Mouse (Mus musculus) layer of hippocampus, postnatal 10 days (tissue): Measurements from ENCODE around the gene Rpsa. TPM values are rescaled to one million over a fixed set of nuclear protein-coding genes. Genes with fewer than 3 reads are reported as not detected.

Experiments
- DNase-seq, 2 experiments: peaks; one replicate each; pipeline ENCODE4 v3.0.0; 2021; ENCODE audit warnings: low spot score in 2 of 2
- total RNA-seq, 2 experiments: library from RNA; stranded (reverse); gene quantifications; 2 replicates each; pipeline ENCODE4 v1.2.3; 2021

The Rpsa gene
- total RNA-seq, 2 experiments from 2014 or later: 728 to 842 TPM

DNA sequence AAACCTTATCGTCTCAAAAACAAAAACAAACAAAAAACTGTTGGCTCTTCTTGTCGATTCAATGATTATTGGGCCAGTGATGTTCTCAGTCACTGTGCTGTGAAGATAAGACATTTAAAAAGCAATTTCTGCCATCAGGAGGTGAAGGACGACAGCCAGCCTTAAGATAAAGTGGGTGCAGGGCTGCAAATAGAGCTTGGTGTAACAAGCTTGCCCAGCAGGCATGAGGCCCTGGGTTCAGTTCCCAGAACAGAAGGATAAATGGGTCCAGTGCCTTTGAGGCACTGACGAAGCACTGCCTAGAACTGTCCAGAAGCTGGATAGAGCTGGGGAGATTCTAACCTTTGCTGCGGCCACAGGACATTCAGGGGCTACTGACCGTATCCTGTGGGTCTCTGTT lies 15.0 kb upstream of the Rpsa start:
- no peak for DNase-seq

DNA sequence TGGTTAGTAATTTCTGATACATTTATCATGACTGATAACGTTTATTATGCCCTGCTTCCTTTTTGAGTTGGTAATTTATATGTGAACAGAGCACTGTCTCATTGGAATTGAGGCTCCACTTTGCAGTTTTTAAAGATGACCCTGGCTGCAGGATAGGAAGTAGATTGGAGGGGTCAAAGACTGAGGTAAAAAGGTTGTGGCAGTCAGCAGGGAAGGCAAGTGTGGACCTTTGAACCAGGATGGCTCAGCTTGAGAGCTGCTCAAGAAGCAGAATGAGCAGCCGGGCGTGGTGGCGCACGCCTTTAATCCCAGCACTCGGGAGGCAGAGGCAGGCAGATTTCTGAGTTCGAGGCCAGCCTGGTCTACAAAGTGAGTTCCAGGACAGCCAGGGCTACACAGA lies 14.0 kb upstream of the Rpsa start:
- no peak for DNase-seq

DNA sequence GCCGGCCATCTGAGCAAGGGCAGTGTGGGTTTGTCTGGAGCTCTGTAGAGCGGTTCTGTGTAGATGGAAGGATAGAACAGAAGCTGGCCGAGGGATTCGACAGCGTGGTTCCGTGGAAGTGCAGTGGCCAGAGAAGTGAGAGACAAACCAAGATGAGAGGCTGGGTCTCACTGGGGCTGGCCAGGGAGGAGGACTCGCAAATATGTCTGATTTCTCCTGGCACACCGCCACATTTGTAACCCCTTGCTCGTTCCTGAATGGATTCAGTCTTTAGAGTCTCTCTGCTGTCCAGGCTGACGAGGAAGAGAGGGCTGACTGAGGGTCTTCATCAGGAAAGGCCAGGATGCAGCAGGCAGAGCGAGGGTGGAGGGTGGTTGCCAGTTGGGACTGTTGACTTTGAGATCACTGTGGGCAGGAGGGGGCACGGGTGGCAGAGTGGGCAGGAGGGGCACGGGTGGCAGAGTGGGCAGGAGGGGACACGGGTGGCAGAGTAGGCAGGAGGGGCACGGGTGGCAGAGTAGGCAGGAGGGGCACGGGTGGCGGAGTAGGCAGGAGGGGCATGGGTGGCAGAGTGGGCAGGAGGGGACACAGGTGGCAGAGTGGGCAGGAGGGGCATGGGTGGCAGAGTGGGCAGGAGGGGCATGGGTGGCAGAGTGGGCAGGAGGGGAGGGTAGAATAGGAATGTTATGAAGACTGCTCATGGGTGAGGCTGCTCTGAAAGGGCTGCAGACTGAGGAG lies 13.3 kb upstream of the Rpsa start:
- DNase-seq: no peak

DNA sequence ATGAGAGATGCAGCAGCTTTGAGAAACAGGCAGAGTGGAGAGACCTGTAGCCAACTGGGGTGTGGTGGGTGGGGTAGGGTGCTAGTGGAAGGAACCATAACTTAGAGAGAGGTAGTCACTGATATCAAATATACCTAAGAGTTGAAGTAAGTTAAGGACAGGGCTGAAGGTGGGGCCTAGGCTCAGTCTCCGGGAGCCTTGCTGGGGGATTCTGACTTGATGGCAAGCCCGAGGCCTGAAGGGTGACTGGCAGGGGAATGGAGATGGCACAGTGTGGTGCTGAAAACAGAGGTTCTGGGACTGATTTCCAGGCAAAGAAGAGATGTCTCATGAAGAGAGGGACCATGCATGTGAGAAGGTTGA lies 12.7 kb upstream of the Rpsa start:
- no peak for DNase-seq

DNA sequence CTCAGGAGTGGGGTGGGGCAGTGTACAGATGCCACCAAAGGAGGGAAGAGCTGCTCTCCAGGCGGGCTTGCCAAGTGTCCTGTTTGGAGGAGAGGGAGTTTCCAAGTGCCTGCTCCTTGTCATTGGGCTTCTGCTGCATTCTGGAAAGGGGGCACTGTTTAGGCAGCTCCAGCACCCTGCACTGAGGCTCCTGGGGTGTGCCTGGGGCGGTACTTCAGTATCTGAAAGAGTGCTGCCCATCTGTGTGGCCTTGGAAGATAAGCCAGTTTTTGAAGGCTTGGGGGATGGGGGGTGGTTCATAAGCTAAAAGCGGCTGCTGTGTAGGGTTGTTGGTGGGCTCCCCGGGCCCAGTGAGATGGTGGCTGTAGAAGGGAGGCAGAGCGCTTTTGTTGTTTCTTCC lies 11.9 kb upstream of the Rpsa start:
- DNase-seq: no peak

DNA sequence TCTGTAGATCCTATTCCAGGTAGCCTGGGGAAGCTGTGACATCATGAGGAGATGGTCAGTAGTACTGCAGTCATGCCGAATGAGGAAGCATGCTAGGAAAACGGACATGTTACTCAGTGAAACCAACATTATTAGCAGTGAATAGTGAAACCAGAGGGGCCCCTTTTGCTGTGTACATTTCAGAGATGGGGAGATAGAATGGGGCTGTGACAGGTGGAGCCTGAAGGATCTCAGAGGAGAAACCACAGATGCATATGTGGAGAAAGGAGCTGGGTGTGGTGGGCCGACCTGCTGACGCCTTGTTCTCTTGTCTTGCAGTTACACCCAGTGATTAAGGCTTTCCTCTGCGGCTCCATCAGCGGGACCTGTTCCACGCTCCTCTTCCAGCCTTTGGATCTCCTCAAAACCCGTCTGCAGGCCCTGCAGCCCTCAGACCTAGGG lies 11.3 kb upstream of the Rpsa start:
- no peak for DNase-seq

DNA sequence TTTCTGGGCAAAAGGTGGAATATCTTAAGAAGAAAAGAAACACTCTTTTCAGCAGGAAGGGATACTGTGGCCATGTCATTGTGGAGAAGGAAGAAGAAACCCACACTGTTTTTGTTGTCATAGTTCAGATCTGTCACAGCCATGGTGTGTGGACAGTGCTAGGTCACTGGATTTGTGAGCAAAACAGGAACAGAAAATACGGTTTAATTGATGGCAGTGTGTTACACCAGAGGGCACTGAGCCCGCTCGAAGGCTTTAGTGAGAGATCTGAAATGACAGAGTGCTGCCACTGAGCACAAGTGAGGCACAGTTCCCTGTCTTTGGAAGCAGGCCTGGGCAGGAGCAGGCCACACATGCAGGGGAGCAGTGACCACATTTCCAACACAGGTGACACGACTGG lies 9.3 kb upstream of the Rpsa start:
- no peak for DNase-seq

DNA sequence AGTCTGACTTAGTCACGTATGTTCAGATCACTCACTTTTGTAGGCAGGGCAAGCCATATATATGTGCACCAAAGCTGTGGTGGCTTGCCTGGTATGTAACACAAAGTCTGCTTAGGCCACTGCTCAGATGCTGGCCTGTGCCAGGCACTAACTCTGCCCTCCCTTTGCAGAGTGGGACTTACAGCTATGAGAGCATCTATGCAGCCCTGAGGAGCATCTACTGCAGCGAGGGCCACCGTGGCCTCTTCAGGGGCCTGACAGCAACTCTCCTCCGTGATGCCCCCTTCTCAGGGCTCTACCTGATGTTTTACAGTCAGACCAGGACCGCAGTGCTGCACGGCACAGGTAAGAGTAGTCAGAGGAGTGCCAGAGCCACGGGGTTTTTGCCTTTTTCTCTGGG lies 7.0 kb upstream of the Rpsa start:
- no peak for DNase-seq

DNA sequence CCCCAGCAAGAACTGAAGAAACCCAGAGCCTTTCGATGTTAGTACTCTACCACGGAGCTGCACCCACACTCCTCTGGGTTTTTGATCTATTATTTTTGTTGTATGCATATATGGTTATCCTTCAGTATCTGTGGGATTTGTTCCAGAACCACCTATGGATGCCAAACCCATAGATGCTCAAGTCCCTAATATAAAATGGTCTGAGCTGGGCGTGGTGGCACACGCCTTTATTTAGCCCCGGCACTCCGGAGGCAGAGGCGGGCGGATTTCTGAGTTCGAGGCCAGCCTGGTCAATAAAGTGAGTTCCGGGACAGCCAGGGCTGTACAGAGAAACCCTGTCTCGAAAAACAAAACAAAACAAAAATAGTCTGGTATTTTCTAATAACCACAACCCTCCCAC lies 621 bp upstream of the Rpsa start:
- no peak for DNase-seq

DNA sequence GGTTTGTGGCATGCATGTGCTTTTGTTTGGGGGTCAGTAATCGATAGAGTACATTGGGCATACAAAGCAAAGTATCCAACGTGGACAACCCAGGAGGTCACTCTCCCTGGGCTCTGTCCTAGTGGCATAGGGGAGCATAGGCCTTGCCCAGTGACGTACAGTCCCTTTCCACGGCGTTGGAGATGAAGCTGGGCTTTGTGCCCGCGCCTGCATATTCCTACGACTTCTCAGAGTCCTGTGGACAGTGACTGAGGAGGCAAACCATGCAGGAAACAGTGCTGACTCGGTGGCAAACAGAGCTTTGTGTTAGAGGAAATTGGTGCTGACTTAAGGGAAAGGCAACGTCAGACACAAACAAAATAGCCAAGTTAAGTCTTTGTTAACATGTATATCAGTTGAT lies 1.8 kb downstream of the Rpsa start:
- DNase-seq: no peak

DNA sequence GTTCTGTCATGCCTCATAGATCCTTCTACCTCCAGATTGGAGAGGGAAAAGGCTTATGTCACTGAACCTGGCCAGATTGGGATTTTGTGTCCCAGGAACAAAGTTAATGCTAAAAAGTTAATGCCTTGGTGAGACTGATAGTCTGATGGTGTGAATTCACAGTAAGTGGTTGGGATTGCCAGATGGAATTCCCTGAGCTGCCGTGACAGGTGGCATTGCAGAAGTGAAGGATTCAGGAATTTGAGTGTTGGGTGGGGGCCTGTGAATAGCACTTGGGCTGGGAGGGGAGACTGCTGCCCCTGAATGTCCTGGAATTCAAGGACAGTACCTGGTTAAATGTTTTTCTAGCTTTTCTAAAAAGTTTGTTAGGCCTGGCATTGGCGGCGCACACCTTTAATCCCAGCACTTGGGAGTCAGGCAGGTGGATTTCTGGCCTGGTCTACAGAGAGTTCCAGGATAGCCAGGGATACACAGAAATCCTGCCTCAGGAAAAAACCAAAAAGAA lies 4.3 kb downstream of the Rpsa start:
- DNase-seq: no peak

DNA sequence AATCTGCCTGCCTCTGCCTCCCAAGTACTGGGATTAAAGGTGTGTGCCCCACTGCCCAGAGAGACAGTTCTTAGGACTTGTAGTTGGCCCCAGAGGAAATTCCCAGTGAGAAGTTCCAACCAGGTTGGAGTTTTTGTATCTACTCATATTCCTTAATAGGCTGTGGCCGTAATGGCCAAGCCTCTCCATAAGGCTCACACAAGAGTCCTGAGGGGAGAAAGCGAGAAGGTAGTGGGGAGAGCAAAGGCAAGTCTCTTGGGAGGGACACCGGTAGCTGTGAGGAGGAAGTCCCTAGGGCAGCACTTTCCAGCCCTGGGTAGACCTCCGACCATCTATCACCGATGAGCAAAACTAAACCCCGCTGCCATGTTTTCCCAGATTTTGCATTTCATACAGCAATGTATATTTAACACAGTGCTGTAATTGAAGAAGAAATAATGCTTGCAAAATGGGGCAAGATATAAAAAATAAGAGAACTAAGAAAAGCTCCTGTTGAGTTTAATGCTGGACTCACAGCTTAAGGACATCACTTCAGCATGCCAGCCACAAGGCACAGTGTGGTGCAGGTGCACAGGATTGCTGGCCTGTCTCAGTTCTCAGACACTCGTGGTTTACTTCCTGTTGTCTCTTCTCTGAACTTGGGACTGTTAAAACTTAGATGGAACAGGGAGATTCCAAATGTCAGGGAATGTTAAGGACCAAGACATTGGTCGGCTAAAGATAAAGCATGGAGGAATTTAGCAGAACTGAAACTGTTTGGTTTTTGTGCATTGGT lies 5.7 kb downstream of the Rpsa start:
- no peak for DNase-seq

DNA sequence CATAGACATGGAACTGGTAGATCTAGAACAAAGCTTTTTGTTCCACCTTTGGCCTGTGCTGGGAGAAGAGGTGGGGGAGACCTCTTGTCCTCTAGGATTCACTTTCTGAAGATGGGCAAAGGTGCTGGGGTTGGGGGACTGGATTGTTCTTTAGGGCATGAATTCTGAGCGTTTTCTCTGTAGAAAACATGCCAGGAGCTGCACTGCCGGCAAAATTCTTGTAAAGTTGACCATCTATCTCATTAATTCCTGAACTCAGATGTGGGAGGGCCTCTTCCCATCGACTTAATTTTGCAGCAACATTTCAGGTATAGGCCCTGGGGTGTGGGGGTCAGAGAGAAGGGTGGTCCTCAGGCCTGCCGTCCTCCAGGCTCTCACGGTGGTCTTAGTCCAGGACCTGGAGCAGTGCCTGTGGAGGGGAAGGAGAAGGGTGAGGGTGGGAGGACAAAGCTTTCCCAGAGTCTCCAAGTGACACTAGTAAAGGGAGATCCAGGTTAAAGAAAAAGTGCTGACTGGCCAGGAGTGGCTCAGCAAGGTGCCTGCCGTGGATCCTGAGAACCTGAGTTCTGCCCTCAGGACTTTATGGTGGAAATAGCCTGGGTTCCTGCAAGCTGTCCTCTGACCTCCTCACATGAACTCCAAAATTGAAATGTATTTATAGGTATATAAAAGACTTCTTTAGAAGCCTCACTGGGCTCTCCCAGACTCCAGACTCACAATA lies 6.4 kb downstream of the Rpsa start:
- no peak for DNase-seq

DNA sequence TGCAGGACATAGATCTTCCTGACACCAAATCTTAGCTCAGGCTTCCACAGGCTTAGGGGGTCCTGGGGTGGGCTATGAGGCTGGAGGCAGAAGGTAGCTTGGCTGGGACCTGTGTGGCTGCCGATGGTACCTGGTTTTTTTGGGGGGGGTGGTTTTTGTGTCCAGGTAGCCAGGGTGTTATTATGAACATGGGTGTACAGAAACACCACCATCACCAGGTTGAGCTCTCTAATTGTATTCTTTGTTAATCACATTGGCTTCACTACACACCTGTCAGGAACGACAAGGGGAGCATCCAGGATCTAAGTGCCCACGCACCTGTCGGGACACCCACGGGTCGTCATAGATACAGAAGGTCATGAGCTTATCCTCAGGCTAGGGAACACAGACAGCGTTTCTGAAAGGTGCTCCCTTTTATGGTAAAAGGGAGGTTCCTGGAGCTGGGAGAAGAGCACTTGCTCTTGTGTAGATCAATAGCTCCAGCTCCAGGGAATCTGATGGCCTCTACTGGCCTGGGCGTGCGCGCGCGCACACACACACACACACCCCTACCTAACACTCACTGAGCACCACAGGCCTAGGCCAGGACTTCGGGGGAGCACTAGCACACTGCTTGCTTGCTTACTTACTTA lies 7.2 kb downstream of the Rpsa start:
- no peak for DNase-seq

DNA sequence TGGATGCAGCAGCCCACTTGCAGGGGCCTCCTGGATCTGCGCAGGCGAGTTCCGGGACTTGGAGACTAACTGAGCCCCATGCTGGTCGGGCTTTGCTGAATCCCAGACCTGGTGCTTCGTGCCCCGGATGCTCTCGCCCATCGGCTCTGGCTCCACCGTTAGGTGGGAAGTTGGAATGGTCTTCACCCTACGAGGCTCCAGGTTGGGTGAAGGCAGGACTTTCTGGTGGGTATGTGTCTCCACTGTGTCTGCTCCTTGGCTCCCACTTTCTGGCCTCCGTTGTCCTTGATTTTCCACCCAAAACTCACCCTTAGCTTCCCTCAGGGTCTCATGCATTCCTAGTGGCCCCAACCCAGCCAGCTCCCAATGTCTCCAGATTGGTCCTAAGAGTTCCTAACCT lies 8.0 kb downstream of the Rpsa start:
- DNase-seq: no peak

DNA sequence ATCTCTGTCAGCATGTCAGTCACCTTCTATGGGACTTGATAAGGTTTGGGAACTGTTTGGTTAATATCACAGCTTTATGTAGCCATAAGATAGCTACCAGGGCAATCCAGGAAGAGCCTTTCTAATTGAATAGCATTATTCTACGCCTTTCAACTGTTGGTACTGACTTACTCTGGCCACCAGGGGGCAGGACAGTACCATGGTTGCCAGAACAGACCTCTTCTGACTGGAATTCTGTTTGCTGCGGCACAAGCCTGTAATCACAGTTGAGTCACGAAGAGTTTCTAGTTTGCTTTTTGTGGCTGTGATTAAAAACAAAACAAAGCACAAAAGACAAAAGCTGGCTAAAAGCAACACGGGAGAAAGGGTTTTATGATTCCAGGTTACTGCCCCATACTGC lies 13.2 kb downstream of the Rpsa start:
- peak; percentile 86 to 92 for DNase-seq

DNA sequence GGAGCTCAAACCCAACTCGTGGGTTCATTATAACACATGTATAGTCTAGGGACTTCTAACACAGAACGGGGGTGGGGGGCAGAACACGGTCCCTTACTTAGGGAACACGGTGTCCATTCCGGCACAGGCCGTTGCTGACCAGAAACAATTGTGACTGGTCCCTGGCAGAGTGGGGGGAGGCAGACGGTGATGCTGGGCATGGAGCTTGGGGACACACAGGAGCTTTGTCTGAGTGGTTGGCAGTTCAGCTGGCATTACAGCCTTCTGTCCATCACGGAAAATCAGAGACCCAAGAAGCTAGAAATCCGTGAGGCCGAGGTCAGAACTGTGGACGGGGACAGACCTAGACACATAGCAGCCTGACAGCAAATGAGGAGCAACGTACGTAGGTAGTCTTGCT lies 17.0 kb downstream of the Rpsa start:
- peak in 1 of 2 experiments; percentile 14 for DNase-seq

DNA sequence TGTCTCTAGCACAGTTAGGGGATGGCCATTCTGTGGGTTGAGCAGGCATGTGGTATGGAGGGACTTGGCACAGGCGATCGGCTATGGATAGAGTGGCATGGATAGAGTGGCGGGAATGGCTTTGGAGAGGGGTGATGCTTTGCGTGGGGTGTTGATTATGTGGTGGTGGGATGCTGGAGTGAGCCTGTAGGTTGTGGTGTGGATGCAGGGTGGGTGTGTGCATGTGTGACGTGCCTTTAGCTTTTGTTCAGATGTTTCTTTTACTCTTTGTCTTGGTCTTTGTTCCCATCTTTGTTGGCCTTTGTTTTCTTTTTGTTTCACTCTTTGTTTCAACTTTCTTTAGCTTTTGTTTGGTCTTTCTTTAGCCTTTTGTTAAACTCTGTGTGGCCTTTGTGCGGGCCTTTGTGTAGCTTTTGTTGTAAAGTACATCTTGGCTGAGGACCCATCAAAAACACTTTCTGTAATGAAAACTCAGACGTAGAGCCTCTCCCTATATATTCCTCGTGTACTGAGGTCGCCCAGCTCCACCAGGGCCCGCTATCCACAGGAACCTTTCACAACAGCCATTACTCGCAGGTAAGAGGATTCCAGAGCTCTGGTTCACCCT lies 21.8 kb downstream of the Rpsa start, which contains the start of gene Mobp:
Gene Mobp (plus strand): TSS at position 486 of the 607 bp plus-strand sequence.
- no peak for DNase-seq

DNA sequence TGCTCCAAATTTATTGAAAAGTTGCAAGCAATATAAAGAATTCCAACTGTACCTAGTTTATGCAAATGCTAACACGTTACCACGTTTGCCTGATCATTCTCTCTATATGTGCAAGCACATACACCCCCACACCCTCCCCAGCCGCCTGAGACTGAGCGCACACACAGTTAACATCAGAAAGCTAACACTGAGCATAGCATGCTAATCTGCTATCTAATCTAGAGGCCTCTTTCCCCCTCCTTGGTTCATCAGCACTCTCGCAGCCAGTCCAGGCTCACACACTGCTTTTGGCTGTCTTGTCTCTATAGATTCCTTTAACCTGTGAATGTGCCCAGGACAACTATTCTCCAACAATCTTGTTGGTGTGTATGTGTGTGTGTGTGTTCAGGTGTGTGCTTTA lies 23.7 kb downstream of the Rpsa start:
- DNase-seq: no peak

DNA sequence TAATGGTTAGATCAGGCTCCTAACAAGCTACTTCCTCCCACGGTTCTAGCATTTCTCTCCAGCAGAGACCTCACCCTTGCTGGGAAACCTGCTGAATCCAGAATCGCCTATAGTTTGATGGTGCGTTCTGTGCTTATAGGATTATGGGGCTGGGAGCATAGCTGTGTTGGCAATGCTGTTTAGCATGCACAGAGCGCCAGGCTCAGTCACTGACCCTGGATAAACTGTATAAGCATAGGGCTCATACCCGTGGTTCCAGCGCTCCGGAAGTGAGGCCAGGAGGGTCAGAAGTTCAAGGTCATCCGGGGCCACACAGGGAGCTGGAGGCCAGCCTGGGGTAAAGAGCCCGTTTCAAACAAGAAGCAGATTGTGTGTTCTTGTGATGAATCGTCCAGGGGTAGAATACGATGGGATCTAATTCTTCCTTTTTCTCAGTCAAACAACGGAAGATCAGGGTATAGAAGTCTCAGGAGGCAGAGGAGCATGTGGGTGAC lies 24.5 kb downstream of the Rpsa start:
- no peak for DNase-seq

DNA sequence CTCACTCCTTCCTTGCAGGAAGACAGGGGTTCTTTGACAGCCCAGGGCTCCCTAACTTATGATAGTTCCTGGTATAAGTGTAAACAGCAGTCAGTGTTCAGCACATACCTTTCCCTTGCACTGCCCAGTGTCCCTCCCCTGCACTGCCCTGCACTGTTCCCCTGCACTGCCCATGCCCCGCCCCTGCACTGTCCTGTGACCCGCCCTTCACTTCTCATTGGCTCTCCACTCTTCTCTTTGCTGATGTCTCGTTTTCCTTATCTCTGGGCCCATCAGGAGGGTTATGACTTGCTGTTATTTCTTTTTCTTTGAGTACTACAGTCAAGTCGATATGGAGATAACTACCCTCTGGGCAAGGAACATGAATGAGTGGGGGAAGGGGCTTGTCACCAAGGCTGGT lies 30.6 kb downstream of the Rpsa start:
- DNase-seq: no peak
